Mouse (Mus musculus) CH12F3 (cell line): ENCODE data around the gene Daam1.

Experiments used
- in situ Hi-C: fragments of 300-500 bp; cut with MboI; formaldehyde crosslinking; loops from 2 replicates; pipeline ENCODE4 v1.14.3; 2020; ENCODE audit warnings: low sequenced_read_pairs

The Daam1 gene

GRCm38 (mm10) chr12:72031171-72031570 is 200.3 kb downstream of the Daam1 start:
- in situ Hi-C loops = no loop called here

- in situ Hi-C loops = no loop called here
Observed at GRCm38 (mm10) chr12:72031794-72032193, 200.9 kb downstream of the Daam1 start.

GRCm38 (mm10) chr12:72036097-72036661 is 205.3 kb downstream of the Daam1 start:
- in situ Hi-C loops = no loop called here

- in situ Hi-C loops = no loop called here
Observed at GRCm38 (mm10) chr12:72037049-72037448, 206.2 kb downstream of the Daam1 start.

GRCm38 (mm10) chr12:72038866-72039265 is 208.0 kb downstream of the Daam1 start:
- in situ Hi-C loops = no loop called here

- in situ Hi-C loops = no loop called here
Observed at GRCm38 (mm10) chr12:72039501-72039900, 208.6 kb downstream of the Daam1 start.

GRCm38 (mm10) chr12:72041238-72041637 is 210.4 kb downstream of the Daam1 start:
- in situ Hi-C loops = no loop called here
